Mouse (Mus musculus) liver, embryonic 16.5 days (tissue): ENCODE measurements around the gene Mak. TPM values are rescaled to one million over a fixed set of nuclear protein-coding genes. Genes with fewer than 3 reads are reported as not detected.

ENCODE experiments used
- polyA plus RNA-seq: library from polyadenylated mRNA; unstranded; fragments of >200 nt; fragmentation: Nextera tagmentation; extraction: Ambion mirVana; gene quantifications from 2 replicates; pipeline ENCODE4 v1.2.1, GENCODE M21; 2015

Gene Mak
- polyA plus RNA-seq, 1 experiment from 2014 or later = 0.11 TPM

Other genes with a start within 250 kb of the Mak start
- 2.2 and 3.1 TPM in 2 replicates for gene Gcnt2, start 220.0 kb downstream of the Mak start, polyA plus RNA-seq
- gene Pak1ip1, start 78.7 kb downstream of the Mak start, polyA plus RNA-seq = 49.6 and 52.7 TPM in 2 replicates
- gene Tmem14c, start 63.4 kb downstream of the Mak start, polyA plus RNA-seq = 569 and 646 TPM in 2 replicates
- not detected in 2 replicates for gene Gcm2, start 31.3 kb upstream of the Mak start, polyA plus RNA-seq
- gene Sycp2l, start 34.6 kb upstream of the Mak start, polyA plus RNA-seq = not detected in 2 replicates
- 47.5 and 50.6 TPM in 2 replicates for gene Elovl2, start 140.7 kb upstream of the Mak start, polyA plus RNA-seq
- gene Smim13, start 170.1 kb upstream of the Mak start, polyA plus RNA-seq = 4.5 and 4.8 TPM in 2 replicates
- gene Gm17364, start 194.3 kb upstream of the Mak start, polyA plus RNA-seq = not detected in 2 replicates